Mouse (Mus musculus): ENCODE results near the gene Rhox3a. TPM values are rescaled to one million over a fixed set of nuclear protein-coding genes. Genes with fewer than 3 reads are reported as not detected.
"Not testable (repeated sequence)": the region's sequence is repeated elsewhere in the genome, so short reads cannot be mapped to it uniquely, and the experiment has no call there.

The Rhox3a gene
- 0.28 TPM in 1 of 2 replicates, not detected in the other for polyA plus RNA-seq (2015; fragmentation: Nextera tagmentation; extraction: Ambion mirVana)

DNA sequence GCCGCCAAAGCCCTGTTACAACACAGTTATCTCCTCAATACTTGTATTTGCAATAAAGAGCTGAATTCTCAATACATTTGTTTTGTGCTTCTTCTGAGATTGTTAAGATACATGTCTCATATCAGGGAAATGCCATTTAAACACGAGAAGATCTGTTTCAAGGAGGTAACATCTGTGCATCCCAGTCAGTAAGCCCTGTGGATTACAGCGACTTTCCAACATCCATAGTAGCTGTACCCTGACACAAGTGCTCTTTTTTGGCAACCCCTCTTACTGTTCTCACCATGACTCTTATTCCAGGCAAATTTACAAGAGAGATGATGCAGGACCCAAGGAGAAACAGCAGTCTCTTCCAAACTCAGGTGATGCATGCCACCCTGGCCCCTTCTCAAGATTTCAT, at the start of gene Rhox3a:
Gene Rhox3a (plus strand): TSS at position 301 of the 400 bp plus-strand sequence.
- H3K27me3 ChIP-seq (ENCODE audit: control insufficient read depth, insufficient read depth, low read length); H3K36me3 ChIP-seq (ENCODE audit: control insufficient read depth, insufficient read depth, low read length); H3K4me1 ChIP-seq (ENCODE audit: control insufficient read depth, insufficient read depth, low read length); H3K9ac ChIP-seq (ENCODE audit: low read length); ATAC-seq (ENCODE audit: insufficient read depth, low FRiP score); H3K9me3 ChIP-seq (replicated peaks; ENCODE audit: control insufficient read depth, low read length); H3K4me3 ChIP-seq (replicated peaks; ENCODE audit: low read length); H3K4me2 ChIP-seq (ENCODE audit: low read depth, low read length); H3K27ac ChIP-seq (ENCODE audit: low read length): not testable (repeated sequence)
- 100% methylated on average over 1 of the region's 3 CpGs for WGBS

DNA sequence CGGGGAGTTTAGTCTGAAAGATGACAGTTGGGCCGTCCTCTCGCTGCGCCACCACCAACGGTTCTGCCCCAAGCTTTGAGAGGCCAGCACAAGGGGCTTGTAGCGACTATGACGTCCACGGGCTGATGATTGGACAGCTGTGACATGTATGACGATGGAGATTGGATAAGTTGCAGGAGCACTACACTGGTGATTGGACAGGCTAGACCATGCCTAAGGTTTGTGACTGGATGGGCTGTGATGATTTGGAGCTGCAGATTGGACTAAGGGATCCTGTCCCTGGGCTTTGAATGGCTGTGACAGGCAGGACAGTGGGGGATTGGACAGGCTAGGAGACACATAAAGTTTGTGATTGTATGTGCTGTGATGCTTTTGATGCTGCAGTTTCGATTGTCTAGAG, 38.8 kb upstream of the Rhox3a start, which contains the start of gene Gm9:
Gene Gm9 (minus strand): TSS at position 101 of the 400 bp plus-strand sequence.
- Histone ChIP-seq H3K4me3 (replicated peaks; ENCODE audit: low read length) (no peak within 1 kb of the TSS), H3K27me3 (ENCODE audit: control insufficient read depth, insufficient read depth, low read length) (no peaks in the 10 kb centered on the region), H3K27ac (ENCODE audit: low read length) (no peak within 1 kb of the TSS), H3K4me1 (ENCODE audit: control insufficient read depth, insufficient read depth, low read length) (no peaks in the 10 kb centered on the region), H3K9ac (ENCODE audit: low read length) (no peak within 1 kb of the TSS), H3K9me3 (replicated peaks; ENCODE audit: control insufficient read depth, low read length) (no peaks in the 10 kb centered on the region), H3K4me2 (ENCODE audit: low read depth, low read length) (no peak within 1 kb of the TSS), H3K36me3 (ENCODE audit: control insufficient read depth, insufficient read depth, low read length) (no peaks in the 10 kb centered on the region)
- no peak for ATAC-seq (ENCODE audit: insufficient read depth, low FRiP score)
- 81% methylated on average over 10 of the region's 10 CpGs for WGBS

DNA sequence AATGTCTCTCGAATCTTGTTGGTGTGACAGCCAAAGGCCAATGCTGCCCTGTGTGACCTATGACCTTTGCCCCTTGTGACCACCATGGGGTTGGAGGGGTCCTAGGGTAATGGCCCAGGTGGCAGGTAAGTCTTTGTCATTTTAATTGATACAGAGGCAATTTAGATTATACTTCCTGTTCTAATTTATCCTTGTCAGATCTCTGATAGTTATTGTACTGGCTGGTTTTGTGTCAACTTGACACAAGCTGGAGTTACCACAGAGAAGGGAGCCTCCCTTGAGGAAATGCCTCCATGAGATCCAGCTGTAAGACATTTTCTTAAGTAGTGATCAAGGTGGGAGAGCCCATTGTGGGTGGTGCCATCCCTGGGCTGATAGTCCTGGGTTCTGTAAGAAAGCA, 27.6 kb upstream of the Rhox3a start, which contains the start of gene Rhox1:
Gene Rhox1 (minus strand): TSS at position 101 of the 400 bp plus-strand sequence.
- WGBS = 50% methylated on average over 1 of the region's 1 CpGs
- H3K36me3 ChIP-seq (ENCODE audit: control insufficient read depth, insufficient read depth, low read length); H3K9me3 ChIP-seq (replicated peaks; ENCODE audit: control insufficient read depth, low read length); H3K4me1 ChIP-seq (ENCODE audit: control insufficient read depth, insufficient read depth, low read length); ATAC-seq (ENCODE audit: insufficient read depth, low FRiP score); H3K4me2 ChIP-seq (ENCODE audit: low read depth, low read length); H3K4me3 ChIP-seq (replicated peaks; ENCODE audit: low read length); H3K9ac ChIP-seq (ENCODE audit: low read length); H3K27ac ChIP-seq (ENCODE audit: low read length); H3K27me3 ChIP-seq (ENCODE audit: control insufficient read depth, insufficient read depth, low read length): not testable (repeated sequence)

DNA sequence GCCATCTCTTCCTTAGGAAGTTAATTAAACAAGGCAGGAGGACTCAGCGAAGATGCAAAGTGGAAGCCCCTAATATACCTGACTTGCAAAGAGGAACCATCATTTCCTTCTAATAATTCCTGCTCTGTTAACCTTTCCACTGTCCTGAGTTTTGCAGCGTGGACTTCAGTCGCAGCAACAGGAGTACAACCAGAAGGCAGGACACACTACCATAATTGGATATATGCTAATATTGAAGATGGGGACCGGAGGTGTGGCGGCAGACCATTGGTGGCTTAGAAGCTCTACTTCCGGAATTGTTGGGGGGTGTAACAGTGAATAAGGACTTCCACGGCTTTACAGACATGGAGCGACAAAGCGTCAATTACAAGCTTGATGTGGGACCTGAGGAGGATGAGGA, 5.0 kb upstream of the Rhox3a start, which contains the start of gene Rhox2a:
Gene Rhox2a (plus strand): TSS at position 301 of the 400 bp plus-strand sequence.
- H3K27me3 ChIP-seq (ENCODE audit: control insufficient read depth, insufficient read depth, low read length); H3K4me3 ChIP-seq (replicated peaks; ENCODE audit: low read length); H3K4me2 ChIP-seq (ENCODE audit: low read depth, low read length); H3K9me3 ChIP-seq (replicated peaks; ENCODE audit: control insufficient read depth, low read length); H3K9ac ChIP-seq (ENCODE audit: low read length); H3K27ac ChIP-seq (ENCODE audit: low read length); H3K36me3 ChIP-seq (ENCODE audit: control insufficient read depth, insufficient read depth, low read length); ATAC-seq (ENCODE audit: insufficient read depth, low FRiP score); H3K4me1 ChIP-seq (ENCODE audit: control insufficient read depth, insufficient read depth, low read length): not testable (repeated sequence)
- no CpG with 5 or more reads among the region's 9 CpGs for WGBS

DNA sequence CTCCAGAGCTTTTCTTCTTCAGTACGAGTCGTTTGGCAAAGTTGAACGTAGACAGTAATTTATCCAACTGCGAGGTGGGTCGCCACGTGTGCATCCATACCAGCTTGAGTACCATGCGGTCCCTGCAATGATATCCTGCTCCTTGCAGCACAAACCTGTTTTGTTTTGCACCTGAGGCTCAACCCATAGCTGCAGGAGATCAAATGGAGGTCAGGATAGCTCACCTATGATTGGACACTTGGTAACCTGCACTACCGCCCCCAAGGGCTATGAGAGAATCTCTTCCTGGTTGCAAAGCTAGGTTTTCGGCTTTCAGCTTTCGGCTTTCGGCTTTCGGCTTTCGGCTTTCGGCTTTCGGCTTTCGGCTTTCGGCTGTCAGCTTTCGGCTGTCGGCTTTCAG, 15.3 kb downstream of the Rhox3a start, which contains the start of gene Rhox4a:
Gene Rhox4a (plus strand): TSS at position 301 of the 400 bp plus-strand sequence.
- H3K4me2 ChIP-seq (ENCODE audit: low read depth, low read length); H3K36me3 ChIP-seq (ENCODE audit: control insufficient read depth, insufficient read depth, low read length); H3K9ac ChIP-seq (ENCODE audit: low read length); ATAC-seq (ENCODE audit: insufficient read depth, low FRiP score); H3K27ac ChIP-seq (ENCODE audit: low read length); H3K4me1 ChIP-seq (ENCODE audit: control insufficient read depth, insufficient read depth, low read length); H3K4me3 ChIP-seq (replicated peaks; ENCODE audit: low read length); H3K27me3 ChIP-seq (ENCODE audit: control insufficient read depth, insufficient read depth, low read length); H3K9me3 ChIP-seq (replicated peaks; ENCODE audit: control insufficient read depth, low read length): not testable (repeated sequence)
- 95% methylated on average over 10 of the region's 19 CpGs for WGBS

Other genes starting within 250 kb of the Rhox3a start
- gene Sowahd, start 201.1 kb upstream of the Rhox3a start, polyA plus RNA-seq (2015; fragmentation: Nextera tagmentation; extraction: Ambion mirVana) = not detected in 2 replicates
- 438 and 576 TPM in 2 replicates for gene Rpl39, start 164.5 kb upstream of the Rhox3a start, polyA plus RNA-seq (2015; fragmentation: Nextera tagmentation; extraction: Ambion mirVana)
- 15.4 and 19.4 TPM in 2 replicates for gene Upf3b, start 139.6 kb upstream of the Rhox3a start, polyA plus RNA-seq (2015; fragmentation: Nextera tagmentation; extraction: Ambion mirVana)
- 13.7 and 14.2 TPM in 2 replicates for gene Nkap, start 123.1 kb upstream of the Rhox3a start, polyA plus RNA-seq (2015; fragmentation: Nextera tagmentation; extraction: Ambion mirVana)
- not detected in 2 replicates for gene Akap14, start 81.1 kb upstream of the Rhox3a start, polyA plus RNA-seq (2015; fragmentation: Nextera tagmentation; extraction: Ambion mirVana)
- gene Ndufa1, start 58.8 kb upstream of the Rhox3a start, polyA plus RNA-seq (2015; fragmentation: Nextera tagmentation; extraction: Ambion mirVana) = 398 and 416 TPM in 2 replicates
- gene Rnf113a1, start 58.7 kb upstream of the Rhox3a start, polyA plus RNA-seq (2015; fragmentation: Nextera tagmentation; extraction: Ambion mirVana) = 9.1 and 10.1 TPM in 2 replicates
- gene Gm9, start 38.9 kb upstream of the Rhox3a start, polyA plus RNA-seq (2015; fragmentation: Nextera tagmentation; extraction: Ambion mirVana) = not detected in 2 replicates
- gene Rhox1, start 27.7 kb upstream of the Rhox3a start, polyA plus RNA-seq (2015; fragmentation: Nextera tagmentation; extraction: Ambion mirVana) = not detected in 2 replicates
- not detected in 2 replicates for gene Rhox2a, start 4.9 kb upstream of the Rhox3a start, polyA plus RNA-seq (2015; fragmentation: Nextera tagmentation; extraction: Ambion mirVana)
- not detected in 2 replicates for gene Rhox4a, start 15.4 kb downstream of the Rhox3a start, polyA plus RNA-seq (2015; fragmentation: Nextera tagmentation; extraction: Ambion mirVana)
- gene Rhox3a2, start 130.1 kb downstream of the Rhox3a start, polyA plus RNA-seq (2015; fragmentation: Nextera tagmentation; extraction: Ambion mirVana) = not detected in 2 replicates
- gene Rhox4a2, start 140.9 kb downstream of the Rhox3a start, polyA plus RNA-seq (2015; fragmentation: Nextera tagmentation; extraction: Ambion mirVana) = not detected in 2 replicates
- not detected in 2 replicates for gene Rhox2b, start 162.1 kb downstream of the Rhox3a start, polyA plus RNA-seq (2015; fragmentation: Nextera tagmentation; extraction: Ambion mirVana)
- not detected in 2 replicates for gene Rhox4b, start 182.6 kb downstream of the Rhox3a start, polyA plus RNA-seq (2015; fragmentation: Nextera tagmentation; extraction: Ambion mirVana)
- gene Rhox2c, start 203.8 kb downstream of the Rhox3a start, polyA plus RNA-seq (2015; fragmentation: Nextera tagmentation; extraction: Ambion mirVana) = not detected in 2 replicates
- not detected in 2 replicates for gene Rhox3c, start 208.7 kb downstream of the Rhox3a start, polyA plus RNA-seq (2015; fragmentation: Nextera tagmentation; extraction: Ambion mirVana)
- not detected in 2 replicates for gene Rhox4c, start 230.4 kb downstream of the Rhox3a start, polyA plus RNA-seq (2015; fragmentation: Nextera tagmentation; extraction: Ambion mirVana)
- gene Rhox2d, start 243.5 kb downstream of the Rhox3a start, polyA plus RNA-seq (2015; fragmentation: Nextera tagmentation; extraction: Ambion mirVana) = not detected in 2 replicates

Data from stomach, embryonic 16.5 days (tissue).